Mouse (Mus musculus) gastrocnemius, postnatal 4 days (tissue): ENCODE measurements at regions not wholly inside any gene's neighbourhood (a gene's known extent, or its start where the extent isn't known, plus 50 kb on each side); places are given as distances from the start of the nearest gene placed in this dataset.

Experiments used
- DNase-seq, 2 experiments: peaks; one replicate each; pipeline ENCODE4 v3.0.0; 2021 to 2022; ENCODE audit warnings: low spot score in 2 of 2, mixed read lengths in 2 of 2

DNA sequence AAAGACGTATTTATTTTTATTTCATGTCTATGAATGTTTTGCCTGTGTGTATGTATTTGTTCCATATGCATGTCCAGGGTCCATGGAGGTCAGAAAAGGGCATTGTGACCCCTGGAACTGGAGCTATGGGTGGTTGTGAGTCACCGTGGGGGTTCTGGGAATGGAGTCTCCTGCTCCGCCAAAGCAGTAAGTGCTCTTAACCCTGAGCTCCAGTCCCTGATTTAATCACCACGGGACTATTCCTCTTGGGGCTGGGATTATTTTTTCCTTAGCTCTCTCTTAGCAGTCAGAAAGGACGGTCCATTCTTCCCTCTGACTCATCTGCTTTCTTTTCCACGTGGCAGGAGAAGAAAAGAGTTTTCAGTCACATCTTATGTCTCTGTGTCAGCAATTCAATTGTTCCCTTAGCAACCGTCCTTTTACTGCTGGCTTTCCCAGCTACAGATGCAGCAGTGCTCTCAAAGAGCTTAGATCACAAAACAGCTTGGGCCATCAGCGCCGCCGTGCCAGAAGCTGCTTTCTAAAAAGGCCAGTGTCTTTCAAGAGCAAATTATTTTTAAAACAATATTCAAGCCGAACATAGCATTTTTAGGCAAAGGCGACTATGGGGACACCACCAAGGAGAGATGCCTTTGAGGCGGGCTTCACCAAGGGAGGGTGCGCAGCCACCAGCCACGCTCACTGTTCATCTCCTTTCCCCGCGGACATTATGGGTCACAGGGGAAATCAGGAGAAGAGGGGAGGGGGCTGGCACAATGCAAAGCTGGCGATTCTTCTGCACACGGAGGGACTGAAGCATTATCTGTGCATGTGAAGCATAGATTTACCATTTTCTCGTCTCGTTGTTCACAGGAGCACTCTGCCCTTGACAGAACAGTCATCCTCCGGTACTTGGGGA, 110.8 kb downstream of the Map3k7 start:
- peak in 1 of 2 experiments; percentile 27 for DNase-seq

DNA sequence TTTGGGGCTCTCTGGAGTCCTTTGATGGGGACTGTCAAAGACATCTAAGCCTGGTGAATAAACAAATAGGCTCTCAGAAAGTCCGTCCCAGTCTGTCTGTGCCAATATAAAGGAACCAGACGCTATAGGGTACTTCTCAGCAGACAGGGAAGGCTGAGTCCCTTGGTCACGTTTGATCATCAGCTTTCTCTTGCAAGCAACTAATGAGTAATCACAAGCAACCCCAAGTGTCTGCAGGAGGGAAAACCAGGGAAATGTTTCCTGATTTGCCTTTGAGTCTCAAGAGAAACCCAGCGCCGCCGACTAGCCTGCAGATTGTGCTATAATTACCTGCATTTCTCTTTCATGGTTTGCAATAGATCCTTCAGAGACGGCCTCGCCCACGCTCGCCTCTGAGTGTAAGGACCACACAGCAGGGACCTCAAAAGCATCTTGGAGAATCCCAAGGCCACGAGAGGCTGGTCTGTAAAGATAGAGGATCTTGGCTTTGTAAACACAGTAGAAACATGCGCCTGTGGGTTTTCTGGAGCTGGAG, 112.6 kb downstream of the Map3k7 start:
- no peak for DNase-seq

DNA sequence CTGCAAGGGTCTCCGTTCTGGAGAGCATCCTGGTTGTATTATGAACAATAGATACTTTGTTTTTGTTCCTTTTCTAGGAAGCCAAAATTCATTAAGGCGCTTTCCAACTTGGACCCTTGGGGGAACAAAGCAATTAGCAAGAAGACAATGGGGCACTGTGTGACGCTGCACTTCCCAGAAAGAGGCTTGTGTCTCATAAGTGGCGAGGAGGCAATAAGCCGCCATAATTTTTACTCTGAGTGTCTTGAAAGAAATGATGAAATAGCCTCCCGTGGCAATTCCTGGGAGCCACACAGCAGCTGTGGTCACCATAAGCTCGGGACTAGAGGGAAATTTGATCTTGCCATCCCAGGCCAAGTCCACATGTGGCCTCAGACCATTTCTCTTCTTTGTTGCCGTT, 119.6 kb downstream of the Map3k7 start:
- no peak for DNase-seq

DNA sequence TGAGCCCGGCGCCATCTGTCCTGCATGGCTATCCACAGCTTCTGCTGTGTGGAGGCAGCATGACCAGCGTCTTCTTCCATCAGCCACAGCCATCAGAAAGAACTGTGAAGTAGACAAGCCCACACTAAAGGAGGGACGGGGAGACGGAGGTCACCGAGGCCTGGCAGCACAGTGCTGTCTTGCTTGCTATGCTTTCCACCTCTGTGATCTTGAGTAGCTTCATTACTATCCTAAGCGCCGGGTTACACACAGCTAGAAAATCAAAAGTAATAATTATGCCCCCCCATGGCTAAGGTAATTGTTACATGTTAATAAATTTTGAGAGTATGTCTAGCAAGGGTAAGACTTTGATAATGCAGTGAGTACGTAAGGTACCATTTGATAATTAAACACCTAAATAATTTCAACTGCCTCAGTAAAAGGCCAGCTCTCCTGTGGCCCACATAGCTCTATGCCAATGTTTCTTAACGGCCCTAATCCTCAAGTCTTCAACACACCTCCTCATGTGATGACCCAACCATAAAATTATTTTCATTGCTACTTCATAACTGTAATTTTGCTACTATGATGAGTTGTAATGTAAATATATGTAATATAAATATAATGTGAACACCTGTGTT, 120.5 kb downstream of the Map3k7 start:
- DNase-seq = no peak

DNA sequence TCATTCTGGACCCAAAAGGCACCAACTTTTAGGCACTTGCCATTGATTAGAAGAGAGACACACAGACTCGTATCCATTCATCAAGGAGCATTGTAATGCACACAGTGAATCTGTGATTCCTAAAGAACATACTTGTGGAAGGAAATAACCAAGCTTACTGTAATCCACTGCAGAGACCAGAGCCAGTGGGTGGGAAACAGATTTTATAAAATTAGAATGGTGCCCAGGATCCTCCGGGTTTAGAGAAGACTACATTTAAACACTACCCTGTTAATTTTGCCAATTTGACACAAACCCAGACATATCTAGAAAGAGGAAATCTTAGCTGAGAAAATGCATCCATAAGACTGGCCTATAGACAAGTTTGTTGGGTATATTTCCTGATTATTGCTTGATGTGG, 121.1 kb downstream of the Map3k7 start:
- no peak for DNase-seq

DNA sequence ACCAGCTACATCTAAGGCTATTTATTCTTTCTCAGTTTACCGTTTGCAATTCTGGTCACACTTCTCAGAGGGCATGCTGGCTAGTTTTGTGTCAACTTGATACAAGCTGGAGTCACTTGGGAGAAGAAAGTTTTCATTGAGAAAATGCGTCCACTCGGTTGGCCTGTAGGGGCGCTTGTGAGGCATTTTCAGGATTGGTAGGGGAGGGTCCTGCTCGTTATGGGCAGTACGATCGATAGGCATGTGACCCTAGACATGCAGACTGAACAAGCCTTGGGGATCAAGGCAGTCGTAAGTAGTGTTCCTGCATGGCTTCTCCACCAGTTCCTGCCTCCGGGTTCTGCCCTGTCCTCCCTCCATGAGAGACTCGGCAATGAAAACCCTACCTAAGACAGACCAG, 127.2 kb downstream of the Map3k7 start:
- DNase-seq = no peak

DNA sequence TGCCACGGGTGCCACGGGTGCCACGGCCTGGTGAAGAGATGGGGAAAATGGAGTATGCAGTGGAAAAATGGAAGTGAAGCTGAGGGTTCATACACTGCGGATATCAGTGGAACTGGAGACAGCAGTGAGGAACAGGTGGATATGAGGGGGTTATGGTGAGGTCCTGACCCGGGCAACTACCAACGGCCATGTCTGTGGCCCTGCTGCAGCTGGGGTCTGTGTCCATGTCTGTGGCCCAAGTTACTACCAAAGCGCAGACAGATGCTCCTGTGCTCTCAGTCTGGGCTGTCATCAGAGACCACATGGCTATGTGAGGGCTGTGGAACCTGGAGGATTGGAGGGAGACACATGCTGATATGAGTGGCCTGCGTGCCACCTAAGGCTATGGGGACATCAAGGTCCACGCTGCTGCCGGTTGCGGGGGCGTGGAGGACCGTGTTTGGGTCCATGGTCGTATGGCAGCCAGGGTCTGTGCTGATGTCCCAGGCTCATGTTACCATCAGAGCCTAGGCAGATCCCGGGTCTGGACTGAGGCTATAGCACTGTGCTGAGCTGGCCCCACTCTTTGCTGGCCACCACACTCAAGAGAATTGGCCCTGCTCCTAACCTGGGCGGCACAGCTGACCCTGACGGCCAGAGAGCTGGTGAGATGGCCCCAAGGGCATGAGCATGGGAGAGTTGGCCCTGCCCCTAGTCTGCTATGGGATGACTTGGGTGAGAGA, 128.6 kb downstream of the Map3k7 start:
- no peak for DNase-seq

DNA sequence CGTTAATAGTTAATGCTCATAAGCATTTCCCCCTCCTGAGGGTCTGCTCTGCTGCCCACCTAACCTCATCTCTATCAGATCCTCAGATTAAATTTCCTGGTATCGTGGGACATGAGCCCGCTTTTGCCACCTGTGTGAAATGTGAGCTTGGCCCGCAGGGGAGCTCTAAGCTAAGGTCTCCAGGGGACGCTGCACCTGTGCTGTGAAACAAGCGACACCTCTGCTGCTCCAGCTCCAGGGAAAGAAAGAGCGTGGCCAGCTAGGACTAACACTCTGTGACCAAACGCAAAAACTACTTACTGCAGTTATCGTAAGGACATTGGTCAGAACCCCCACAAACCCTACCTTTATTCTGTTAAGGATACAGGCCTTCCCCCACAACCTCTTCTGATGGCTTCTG, 134.3 kb downstream of the Map3k7 start:
- DNase-seq = no peak

DNA sequence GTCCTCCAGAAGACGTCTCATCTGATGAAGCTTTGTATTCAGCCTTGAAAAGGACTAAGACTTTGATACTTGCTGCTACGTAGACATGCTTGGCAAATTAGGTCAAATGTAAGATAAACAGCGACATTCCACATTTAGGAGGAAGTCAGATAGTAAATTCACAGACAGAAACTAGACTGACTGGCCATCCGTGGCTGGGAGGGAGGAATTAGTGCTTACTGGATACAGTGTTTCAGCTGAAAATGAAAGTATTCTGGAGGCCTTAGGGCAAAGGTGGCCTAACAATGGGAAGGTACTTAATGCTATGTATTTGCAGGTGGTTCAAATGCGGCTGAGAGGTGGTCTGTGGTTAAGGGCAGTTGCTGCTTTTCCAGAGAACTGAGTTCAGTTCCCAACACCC, 137.1 kb downstream of the Map3k7 start:
- no peak for DNase-seq

DNA sequence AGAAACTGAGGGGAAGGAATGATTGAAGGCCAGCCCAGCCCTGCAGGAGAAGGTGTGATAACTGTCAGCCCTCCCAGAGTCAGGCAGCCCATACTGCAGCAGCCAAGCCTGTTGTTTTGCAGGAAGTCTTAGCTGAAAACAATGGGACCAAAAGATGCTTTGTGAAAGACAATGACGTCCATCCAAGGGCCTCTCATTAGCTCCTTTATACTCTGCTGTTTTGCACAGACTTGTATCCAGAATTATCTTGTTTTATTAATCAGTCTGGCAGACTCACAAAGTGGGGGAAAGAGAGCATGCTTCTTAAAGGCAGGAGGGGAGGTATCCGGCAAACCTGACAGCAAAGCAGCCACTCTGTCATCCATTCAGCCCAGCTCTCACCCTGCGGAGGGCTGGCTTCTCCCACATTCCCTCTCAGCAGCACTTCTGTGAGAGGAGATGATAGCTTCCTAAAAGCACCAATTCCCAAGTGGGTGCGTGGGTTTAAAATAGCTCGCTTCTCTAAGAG, 131.9 kb upstream of the Bach2 start:
- no peak for DNase-seq

DNA sequence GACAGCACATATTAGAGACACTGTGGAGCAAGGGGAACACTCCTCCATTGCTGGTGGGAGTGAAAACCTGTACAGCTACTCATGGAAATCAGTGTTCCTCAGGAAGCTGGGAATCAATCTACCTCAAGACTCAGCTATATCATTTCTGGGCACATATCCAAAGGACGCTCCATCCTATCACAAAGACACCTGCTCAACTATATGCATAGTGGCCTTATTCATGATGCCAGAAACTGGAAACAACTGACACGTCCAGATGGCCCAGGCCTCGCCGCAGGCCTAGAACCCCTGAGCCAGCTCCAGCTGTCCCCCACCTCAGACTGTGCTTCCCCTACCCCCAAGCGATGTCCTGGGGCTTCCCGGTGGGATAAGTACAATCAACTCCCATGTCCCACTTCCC, 116.3 kb upstream of the Bach2 start:
- DNase-seq = no peak

DNA sequence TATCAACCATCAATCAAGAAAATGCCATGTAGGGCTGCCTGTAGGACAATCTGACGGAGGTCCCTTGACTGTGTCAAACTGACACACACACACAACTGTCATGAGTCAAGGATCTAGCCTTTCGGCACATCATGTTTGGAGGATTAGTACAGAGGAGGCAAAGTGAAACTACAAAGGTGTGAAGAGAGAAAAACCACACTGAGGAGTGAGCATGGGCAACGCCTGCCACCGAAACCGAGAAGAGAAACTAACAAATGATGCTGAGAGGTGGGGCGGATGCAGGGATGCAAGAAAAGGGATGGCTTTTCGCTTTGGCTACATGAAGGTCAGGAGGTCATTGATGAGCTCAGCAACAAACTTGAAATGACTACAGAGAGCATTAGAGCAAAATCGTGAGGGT, 111.8 kb upstream of the Bach2 start:
- no peak for DNase-seq

DNA sequence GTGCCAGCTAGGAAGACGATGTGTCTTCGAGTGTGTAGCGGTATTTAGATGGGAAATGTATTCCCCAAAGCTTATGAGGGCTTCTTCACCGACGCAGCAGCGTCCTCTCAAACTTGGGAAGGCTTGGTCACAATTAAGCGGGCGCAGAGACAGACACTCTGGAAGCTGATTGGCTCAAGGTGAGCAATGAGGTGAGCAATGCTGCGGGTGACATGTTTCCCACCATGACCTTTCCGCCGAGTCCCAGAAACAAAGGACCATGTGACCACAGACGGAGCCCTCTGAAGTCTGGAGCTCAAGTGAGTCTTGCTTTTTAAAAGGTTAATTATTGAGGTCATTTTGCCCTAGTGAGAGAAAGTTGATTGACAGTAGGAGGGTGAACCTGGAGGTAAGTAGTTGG, 108.0 kb upstream of the Bach2 start:
- no peak for DNase-seq

DNA sequence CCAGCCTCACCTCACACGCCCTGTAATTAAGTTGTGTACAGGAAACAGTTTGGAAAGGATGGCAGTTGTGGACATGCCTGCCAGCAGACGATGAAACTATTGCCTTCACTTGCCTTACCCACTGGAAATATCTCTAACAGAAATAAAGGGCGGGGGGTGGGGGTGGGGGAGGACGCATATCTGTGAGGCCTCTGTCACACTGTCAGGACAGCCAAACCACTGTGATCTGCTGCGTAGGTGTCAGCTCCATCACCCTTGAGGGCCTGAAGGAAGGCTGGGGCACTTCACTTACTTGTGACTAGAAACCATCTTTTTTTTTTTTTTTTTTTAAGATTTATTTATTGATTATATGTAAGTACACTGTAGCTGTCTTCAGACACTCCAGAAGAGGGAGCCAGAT, 106.8 kb upstream of the Bach2 start:
- DNase-seq = no peak

DNA sequence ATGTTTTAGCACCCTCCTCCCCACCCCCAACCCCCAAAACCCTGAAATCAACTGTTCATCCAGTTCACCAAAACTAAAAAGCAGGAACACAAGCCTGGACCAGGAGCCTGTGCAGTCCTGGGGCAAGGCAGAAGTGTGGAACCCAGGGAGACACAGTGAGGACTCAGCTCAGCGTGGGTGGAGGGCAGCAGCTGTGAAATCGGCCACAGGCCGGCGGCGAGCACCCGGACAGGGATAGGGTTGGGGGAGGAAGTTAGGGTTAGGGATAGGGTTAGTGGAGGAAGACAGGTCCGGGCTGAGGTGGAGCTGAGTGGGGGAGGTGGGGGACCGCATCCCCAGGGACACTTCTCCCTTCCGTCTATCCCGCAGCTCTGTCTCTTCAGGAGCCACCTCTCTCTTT, 102.5 kb upstream of the Bach2 start:
- no peak for DNase-seq

DNA sequence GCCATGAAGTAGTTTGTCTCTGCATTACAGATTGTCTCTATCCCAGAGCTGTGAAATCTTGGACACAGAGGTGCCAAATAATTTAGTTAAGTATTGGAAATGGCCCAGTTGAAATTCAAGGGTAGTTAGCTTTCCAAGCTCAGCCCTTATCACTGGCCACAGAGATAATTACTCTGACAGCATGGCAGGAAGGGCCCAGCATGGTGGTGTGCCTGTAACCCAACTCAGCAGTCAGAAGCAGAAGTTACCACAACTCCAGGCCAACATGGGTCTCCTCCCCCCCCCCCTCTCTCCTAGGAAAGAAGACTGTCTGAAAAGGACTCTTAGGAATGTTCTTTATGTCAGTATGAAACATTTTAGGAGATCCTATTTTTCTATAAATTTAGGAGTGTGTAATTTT, 101.4 kb upstream of the Bach2 start:
- DNase-seq = no peak

DNA sequence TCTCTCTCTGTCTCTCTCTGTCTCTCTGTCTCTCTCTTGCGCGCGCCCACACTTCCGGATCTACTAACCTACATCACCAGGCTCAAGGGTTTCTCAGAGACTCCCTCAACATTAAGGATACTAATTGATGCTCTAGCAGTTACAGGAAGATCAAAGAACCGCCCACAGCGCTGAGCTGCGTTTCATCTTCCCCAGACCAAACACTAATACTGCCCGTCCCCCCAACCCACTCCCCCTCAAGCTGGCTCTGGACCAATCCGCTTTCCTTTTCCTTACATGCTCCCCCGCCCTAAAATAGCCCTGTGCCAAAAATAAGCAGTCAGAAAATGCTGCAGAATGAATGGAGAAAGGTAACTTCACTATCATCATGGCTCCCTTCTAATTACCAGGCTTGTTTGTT, 100.6 kb upstream of the Bach2 start:
- DNase-seq = no peak

DNA sequence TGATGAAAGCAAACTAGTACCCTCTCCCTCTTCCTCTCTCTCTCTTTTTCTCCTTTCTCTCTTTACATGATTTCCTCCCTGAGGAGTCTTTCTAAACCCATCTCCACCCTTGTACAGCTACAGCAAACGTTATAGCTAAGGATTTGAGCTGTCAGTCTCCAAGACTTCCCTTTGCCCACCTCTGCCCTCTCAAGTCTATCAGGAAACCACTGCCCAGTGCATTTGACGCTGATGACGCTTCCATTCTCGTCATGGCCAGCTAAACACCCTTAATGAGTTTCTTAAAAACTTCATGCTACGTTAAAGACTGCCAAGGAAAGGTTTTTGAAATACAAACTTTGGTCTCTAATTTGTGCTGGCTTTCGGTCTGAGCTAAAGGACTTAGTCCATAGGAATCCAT, 99.0 kb upstream of the Bach2 start:
- DNase-seq = no peak

DNA sequence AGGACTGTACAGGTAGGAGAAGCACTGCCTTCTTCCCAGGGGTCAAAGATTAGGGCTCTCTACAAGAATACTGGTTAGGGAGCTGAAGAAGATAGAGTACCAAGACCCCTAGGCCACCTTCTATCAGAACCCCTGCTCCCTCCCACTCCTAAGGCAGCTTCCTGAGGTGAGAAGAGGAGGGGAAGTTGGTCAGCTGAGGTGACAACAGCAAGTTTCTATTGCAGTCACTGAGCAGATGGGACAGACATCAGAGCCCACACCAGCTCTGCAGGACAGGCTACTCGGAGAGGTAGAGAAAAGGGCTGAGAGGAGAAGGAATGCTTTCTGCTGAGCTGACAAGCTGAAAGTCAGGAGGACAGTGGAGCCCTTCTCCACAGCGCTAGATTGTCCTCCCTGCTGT, 98.5 kb upstream of the Bach2 start:
- DNase-seq = no peak

DNA sequence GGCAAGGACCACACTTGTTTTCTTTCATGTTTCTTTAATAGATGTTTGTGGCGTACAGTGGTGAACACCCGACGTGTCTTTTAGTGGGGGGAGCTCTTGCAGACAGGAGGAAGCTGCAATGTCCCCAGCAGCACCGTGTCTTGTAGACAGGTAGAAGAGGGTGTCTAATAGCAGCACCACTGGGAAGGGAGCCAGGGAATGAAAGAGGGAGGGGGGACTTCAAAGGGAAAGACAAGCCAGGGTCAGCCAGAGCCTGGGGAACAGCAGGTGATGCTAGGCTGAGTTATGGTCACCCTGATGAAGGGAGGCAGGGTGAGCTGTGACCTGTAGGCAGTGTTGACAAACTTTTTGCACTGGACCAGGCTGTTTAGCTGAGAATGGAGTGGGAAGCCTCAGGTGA, 96.4 kb upstream of the Bach2 start:
- DNase-seq = no peak

DNA sequence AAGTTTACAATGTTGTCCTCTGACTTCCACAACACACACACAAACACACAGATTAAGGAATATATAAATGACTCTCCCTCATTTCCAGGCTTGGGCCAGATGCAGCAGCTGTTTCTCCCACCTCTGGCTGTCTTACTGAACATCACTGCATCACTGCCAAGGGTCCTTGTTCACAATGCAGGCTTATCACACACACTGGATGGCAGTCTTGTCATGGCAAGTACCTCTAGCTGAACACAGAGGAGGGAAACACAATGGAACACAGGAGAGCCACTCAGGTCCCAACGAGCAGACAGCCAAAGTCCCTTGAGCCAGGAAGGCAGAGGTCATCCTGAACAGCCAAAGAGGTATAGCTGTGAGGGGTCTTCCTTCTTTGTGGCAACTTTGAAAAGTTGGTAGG, 91.5 kb upstream of the Bach2 start:
- DNase-seq = no peak

DNA sequence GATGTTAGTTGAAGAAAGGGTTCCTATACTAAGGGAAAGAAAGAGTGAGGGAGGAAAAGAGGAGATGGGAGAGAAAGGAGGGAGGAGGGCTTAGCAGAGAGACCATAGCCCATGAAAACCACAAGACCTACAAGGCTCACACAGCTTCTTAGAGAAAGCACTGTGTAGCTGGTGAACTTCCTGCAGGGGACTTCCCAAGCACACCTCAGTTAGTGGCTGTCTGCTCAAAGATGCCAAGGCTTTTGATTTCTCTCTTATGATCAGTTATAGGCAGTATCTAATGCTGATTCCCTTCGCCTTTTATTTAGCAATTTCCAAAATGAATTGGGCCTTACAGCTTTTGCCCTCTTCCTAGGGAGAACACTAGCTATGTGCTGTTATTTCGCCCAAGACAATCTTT, 90.0 kb upstream of the Bach2 start:
- DNase-seq = no peak
